Mouse (Mus musculus) urinary bladder, postnatal 10 days (tissue): ENCODE results near the gene Gfm2.
"Not testable (repeated sequence)": the region's sequence is repeated elsewhere in the genome, so short reads cannot be mapped to it uniquely, and the experiment has no call there.

ENCODE experiments used
- DNase-seq: peaks from one replicate; pipeline ENCODE4 v3.0.0; 2022; ENCODE audit warnings: low spot score

Gfm2 gene

GRCm38 (mm10) chr13:97137466-97138400 lies at the start of gene Gfm2, which contains the start of gene Nsa2:
Gene Gfm2 (plus strand): TSS chr13:97137937.
Gene Nsa2 (minus strand): TSS chr13:97137937.
- DNase-seq: peak; percentile 36

- no peak for DNase-seq
These were observed 49.6 kb upstream of the Gfm2 start for GRCm38 (mm10) chr13:97088183-97088582.

- DNase-seq: no peak
These were observed 42.0 kb upstream of the Gfm2 start for GRCm38 (mm10) chr13:97095726-97096125.

GRCm38 (mm10) chr13:97099187-97099852 lies 38.4 kb upstream of the Gfm2 start, which contains the start of gene Gm6169:
Gene Gm6169 (minus strand): TSS chr13:97099237.
- DNase-seq: no peak

GRCm38 (mm10) chr13:97104996-97105395 lies 32.7 kb upstream of the Gfm2 start:
- no peak for DNase-seq

- DNase-seq: not testable (repeated sequence)
These were observed 30.0 kb upstream of the Gfm2 start for GRCm38 (mm10) chr13:97107721-97108120.

- DNase-seq: no peak
These were observed 28.7 kb upstream of the Gfm2 start for GRCm38 (mm10) chr13:97109046-97109445.

GRCm38 (mm10) chr13:97121341-97121740 lies 16.4 kb upstream of the Gfm2 start:
- no peak for DNase-seq

GRCm38 (mm10) chr13:97129654-97130053 lies 8.1 kb upstream of the Gfm2 start:
- DNase-seq: not testable (repeated sequence)

GRCm38 (mm10) chr13:97130413-97130812 lies 7.3 kb upstream of the Gfm2 start:
- DNase-seq: not testable (repeated sequence)

GRCm38 (mm10) chr13:97138404-97138931 lies 731 bp downstream of the Gfm2 start:
- DNase-seq: not testable (repeated sequence)

- DNase-seq: no peak
These were observed 4.6 kb downstream of the Gfm2 start for GRCm38 (mm10) chr13:97142321-97142720.

- no peak for DNase-seq
These were observed 8.1 kb downstream of the Gfm2 start for GRCm38 (mm10) chr13:97145834-97146233.

GRCm38 (mm10) chr13:97175520-97176264 lies 38.0 kb downstream of the Gfm2 start:
- no peak for DNase-seq

- no peak for DNase-seq
These were observed 39.0 kb downstream of the Gfm2 start for GRCm38 (mm10) chr13:97176731-97177130.

- DNase-seq: no peak
These were observed 41.2 kb downstream of the Gfm2 start for GRCm38 (mm10) chr13:97178943-97179342.

- DNase-seq: no peak
These were observed 42.5 kb downstream of the Gfm2 start for GRCm38 (mm10) chr13:97180113-97180828.

GRCm38 (mm10) chr13:97182821-97183220 lies 45.1 kb downstream of the Gfm2 start:
- DNase-seq: no peak

- DNase-seq: no peak
These were observed 46.4 kb downstream of the Gfm2 start for GRCm38 (mm10) chr13:97184168-97184567.

GRCm38 (mm10) chr13:97184656-97185055 lies 46.9 kb downstream of the Gfm2 start:
- no peak for DNase-seq

- DNase-seq: no peak
These were observed 48.6 kb downstream of the Gfm2 start for GRCm38 (mm10) chr13:97186346-97186745.
